Mouse (Mus musculus): ENCODE results near the gene Ap3b1.

Gene Ap3b1

DNA sequence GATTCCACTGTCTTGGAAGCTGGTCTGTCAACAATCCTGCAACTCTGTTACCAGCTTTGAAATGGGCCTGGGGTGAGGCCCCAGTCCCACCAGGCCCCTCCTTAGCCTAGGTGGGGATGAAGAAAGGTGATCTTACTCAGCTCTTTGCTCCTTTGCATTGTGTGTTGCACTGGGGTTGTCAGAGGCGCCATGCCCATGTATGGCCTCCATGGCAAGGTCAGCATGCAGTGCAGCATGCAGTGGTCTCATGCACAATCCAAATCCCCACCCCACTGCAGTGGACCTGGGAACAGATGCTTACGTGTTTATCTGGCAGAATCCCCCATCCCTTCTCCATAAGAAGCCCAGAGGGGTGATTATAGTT is 218.4 kb downstream of the Ap3b1 start:
- peak in 1 of 2 experiments; percentile 52 for DNase-seq (ENCODE audit: low spot score in 2 of 2)

DNA sequence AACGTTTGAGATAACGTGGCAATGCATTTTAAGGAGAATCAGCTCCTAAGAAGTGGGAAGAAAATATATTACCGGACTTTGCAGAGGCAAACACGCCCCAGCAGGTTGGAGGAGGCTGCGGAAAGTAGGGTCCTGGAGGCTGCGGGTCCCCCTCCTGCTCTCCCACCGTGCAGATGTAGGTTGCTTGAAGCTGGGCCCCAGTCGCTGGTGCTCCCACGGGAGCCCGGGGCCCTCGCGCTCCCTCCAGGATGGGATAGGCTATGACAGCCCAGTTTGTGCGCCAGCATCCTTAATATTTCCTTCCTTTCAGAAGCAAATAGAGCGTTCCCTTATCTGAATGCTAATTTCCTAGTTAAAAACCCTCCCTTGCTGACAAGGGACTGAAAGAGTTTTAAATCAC is 236.5 kb downstream of the Ap3b1 start:
- no peak for DNase-seq (ENCODE audit: low spot score in 2 of 2)

DNA sequence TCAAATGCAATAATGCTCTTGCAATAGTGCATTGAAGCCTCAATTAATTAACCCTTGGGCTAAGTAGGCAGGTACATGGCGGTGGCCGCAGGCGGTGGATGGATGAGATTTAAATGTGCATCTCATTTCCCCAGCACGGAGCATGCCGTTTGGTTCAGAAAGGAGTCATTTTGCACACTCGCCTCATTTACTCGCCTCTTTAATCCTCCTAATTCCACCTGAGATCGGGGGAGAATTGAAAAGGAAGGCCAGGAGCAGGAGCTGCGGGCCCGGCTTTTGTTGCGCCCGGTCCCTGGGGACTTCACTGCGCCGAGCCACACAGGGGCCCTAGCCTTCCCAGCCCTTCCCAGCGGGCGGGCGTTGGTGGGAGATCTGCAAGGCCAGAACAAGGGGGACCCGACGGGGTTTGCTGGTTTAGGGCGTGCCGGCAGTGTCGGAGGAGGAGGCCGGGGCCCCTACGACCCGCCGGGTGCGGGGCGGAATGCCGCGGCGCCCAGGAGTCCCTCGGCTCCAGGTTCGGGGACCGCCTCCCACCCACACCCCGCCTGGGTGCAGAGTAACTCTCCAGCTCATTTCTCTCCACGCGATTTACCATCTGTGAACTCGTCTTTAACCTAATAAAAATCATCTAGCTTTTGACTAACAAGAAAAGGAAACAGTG is 237.1 kb downstream of the Ap3b1 start:
- no peak for DNase-seq (ENCODE audit: low spot score in 2 of 2)

DNA sequence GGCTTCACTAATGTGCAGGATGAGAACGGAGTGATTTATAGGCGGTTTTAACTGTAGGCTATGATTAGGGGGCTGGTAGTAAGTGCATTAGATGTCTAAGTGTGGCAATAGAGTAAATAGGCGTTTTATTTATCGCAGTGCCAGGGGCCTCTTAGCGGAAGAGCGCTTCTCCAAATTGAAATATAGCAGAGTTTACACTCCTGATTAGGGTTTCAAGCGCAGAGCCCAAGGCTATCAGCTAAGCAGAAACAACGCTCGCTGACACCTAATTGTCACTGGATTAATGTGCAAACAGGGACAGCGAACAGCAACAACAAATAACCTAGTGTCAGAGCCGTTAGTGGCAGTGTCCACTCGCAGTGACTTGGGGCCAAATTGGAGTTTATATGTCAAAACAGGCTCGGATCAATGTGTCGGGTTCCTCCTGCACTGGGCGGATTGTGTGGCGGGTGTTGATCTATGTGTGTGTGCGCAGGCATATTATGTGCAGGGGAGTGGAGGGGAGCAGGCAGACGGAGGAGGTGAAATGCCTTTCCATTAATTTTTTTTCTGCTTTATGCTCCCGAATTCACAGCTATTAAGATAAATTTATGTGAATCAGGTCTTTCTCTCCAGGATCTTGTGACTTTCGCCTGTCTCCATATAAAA is 237.8 kb downstream of the Ap3b1 start:
- DNase-seq (ENCODE audit: low spot score in 2 of 2), result no peak

DNA sequence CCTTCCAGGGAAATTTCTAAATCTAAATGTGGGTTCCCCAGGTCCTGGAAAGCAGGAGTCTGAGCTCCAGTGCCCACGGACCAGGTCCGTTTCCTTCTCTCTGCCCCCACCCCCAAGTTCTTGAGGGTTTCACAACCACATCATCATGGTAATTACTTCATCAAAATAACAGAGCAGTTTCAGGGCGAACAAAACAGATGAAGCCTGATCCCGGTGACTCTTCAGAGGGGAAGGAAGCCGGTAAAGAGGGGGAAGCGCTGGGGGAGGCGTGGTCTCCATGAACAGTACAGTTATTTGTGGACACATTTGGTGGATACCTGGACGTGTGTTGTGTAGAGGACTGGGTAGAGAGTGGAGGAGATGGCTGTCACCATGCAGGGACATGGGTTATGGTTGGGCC is 241.0 kb downstream of the Ap3b1 start:
- DNase-seq (ENCODE audit: low spot score in 2 of 2), result no peak

DNA sequence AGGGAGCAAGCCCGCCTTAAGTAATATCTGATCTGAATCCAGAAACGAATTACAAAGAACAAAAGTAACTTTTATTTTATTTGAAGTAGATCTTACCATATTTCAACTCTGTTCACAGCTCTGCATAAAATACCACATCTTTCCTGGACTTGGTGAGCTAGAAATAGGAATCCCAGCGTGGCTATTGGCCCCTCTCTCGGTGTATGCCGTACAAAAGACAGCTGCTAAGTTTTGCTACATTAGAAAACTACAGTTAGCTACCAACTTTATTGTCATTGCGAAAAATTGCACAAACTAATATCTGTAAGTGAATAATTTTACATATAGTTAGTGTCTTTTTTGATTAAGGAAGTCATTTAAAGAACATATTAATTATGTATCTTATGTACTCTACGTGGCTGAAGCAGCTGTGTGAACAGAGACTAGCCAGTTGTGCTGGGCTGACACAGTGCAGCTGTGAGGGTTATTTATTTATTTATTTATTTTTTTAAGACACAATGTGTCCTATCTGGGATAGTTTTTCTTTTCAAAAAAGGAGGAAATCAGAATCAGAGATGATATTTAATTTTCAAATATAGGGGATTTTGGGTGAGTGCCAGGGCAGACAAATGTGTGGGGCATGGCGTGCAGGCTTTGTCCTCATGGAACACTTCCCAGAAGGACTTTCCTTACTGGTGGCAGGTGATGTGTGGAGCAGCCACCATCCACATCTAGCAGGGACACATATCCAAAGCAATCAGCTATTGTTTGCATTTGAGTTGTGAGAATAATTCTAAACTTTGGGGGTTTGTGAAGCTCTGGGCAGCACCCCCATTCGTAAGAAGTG is 248.5 kb downstream of the Ap3b1 start:
- no peak for DNase-seq (ENCODE audit: low spot score in 2 of 2)

DNA sequence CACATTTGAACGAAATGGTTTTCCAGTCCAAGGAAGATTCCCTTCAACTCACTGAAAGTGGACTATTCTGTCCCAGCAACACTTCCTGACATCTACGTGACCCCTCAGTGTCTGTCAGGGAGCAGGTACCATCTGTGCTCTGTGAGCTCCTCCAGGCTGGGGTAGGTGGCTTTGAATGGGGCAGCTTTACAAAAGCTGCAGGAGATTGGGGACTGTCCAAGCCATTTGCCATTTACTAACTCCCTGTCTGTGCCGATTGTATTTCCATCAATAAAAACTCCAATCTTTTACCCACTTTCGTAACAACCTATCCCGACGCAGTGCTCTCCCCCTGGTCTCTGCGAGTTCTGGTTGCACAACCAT is 249.1 kb downstream of the Ap3b1 start:
- DNase-seq (ENCODE audit: low spot score in 2 of 2), result no peak

DNA sequence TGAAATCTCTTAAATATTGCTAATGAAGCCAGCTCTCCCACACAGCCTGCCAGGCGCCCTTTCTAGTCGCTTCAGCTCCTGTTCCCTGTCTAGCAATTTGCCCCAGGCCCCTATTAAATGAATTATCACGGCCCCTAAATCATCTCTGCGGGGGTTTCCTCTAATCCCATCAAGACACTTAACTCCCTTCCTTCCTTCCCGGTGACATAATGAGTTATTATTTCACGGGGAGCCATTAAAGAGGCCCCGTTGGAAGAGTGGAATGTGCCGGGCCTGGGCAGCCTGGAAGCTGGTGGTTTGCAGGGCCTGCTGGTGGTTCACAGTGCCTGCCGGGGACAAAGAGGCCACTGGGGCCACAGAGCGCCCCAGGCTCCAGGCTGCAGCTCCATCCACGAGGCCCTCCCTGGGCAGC is 249.7 kb downstream of the Ap3b1 start:
- no peak for DNase-seq (ENCODE audit: low spot score in 2 of 2)

DNA sequence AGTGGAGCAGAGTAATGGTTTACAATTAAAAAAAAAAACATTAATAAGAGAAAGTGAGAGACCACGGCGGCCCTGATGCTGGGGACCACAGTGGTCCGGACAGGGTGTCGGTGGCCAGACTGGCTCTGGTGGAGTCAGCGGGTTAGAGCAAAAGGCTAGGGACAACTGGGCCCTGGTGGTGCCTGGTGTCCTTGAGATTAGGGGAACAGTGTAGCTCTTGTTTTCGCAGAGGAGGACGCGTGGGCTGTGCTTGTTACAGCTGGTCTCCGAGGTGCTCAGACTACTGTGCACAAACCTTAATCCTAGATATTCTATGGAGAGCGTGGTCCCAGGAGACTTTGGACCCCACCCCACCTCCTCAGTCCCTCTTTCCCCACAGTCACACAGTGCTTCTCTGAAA is 250.2 kb downstream of the Ap3b1 start:
- no peak for DNase-seq (ENCODE audit: low spot score in 2 of 2)

All from urinary bladder, postnatal 4 days (tissue).